In genomic region chr7:43563300-43563699, GRCm38 (mm10) we compare ENCODE assay signal across 8 mouse cellular contexts. TPM values are rescaled to one million over a fixed set of nuclear protein-coding genes. Genes with fewer than 3 reads are reported as not detected.
DNase-seq lines count a peak whose midpoint lies in the region; ATAC-seq and TF ChIP-seq lines count a peak whose summit lies in the region.

No protein-coding gene starts in this region.

- DNase-seq in cerebellum, adult 2 months: no peak
- no peak for DNase-seq in cerebellum, adult 11 months
- no peak for DNase-seq in midbrain, embryonic 10.5 days (ENCODE audit: low spot score)
- no peak for DNase-seq in urinary bladder, postnatal 14 days (ENCODE audit: low spot score)
- no peak for DNase-seq in yolk sac, embryonic 10.5 days (ENCODE audit: low spot score)

- 0 out of 2 replicates have a peak, but pooled peaks cover 6% of the 10 kb centered on the region for H3K4me1 ChIP-seq in cerebellum, adult 2 months (ENCODE audit: control insufficient read depth, insufficient read depth, low read length)
- H3K4me1 ChIP-seq in brown adipose tissue, adult 24 weeks (ENCODE audit: control insufficient read depth, insufficient read depth, insufficient read length, low read length): 0 out of 2 replicates have a peak, but pooled peaks cover 6% of the 10 kb centered on the region
- peaks cover 18% of the 10 kb centered on the region for H3K4me1 ChIP-seq in hindbrain, embryonic 12.5 days
- H3K4me1 ChIP-seq in midbrain, embryonic 10.5 days: peaks cover 21% of the 10 kb centered on the region

- no peaks in the 10 kb centered on the region for H3K27me3 ChIP-seq in cerebellum, adult 2 months (ENCODE audit: control insufficient read depth, insufficient read depth, low read length)
- no peaks in the 10 kb centered on the region for H3K27me3 ChIP-seq in hindbrain, embryonic 12.5 days
- no peaks in the 10 kb centered on the region for H3K27me3 ChIP-seq in midbrain, embryonic 10.5 days (ENCODE audit: low read depth, poor library complexity, severe bottlenecking)

- no peak for TF ChIP-seq POLR2A in cerebellum, adult 2 months (IDR thresholded peaks at IDR 0.05; ENCODE audit: borderline replicate concordance, insufficient read depth, low read length)

- H3K36me3 ChIP-seq in hindbrain, embryonic 12.5 days: peaks cover 33% of the 10 kb centered on the region
- H3K36me3 ChIP-seq in midbrain, embryonic 10.5 days: peaks cover 33% of the 10 kb centered on the region

- peak overlapping the region; percentile 64 for H3K4me2 ChIP-seq in hindbrain, embryonic 12.5 days (replicated peaks)

- no peak overlapping the region for H3K27ac ChIP-seq in cerebellum, adult 2 months (ENCODE audit: insufficient read depth, low read length)
- H3K27ac ChIP-seq in brown adipose tissue, adult 24 weeks (replicated peaks; ENCODE audit: low read depth, low read length): no peak overlapping the region
- H3K27ac ChIP-seq in hindbrain, embryonic 12.5 days: no peak overlapping the region
- peak overlapping the region; percentile 90 for H3K27ac ChIP-seq in midbrain, embryonic 10.5 days (replicated peaks)

- ATAC-seq in hindbrain, embryonic 12.5 days (ENCODE audit: low FRiP score): no peak
- ATAC-seq in inflammation-experienced regulatory T-cells, adult 6 months: no peak

- H3K9me3 ChIP-seq in hindbrain, embryonic 12.5 days (replicated peaks): no peaks in the 10 kb centered on the region
- no peaks in the 10 kb centered on the region for H3K9me3 ChIP-seq in midbrain, embryonic 10.5 days (replicated peaks)

- no peak for TF ChIP-seq CTCF in cerebellum, adult 2 months (IDR thresholded peaks at IDR 0.05; ENCODE audit: borderline replicate concordance, insufficient read depth, low read depth, low read length)

- 42% methylated on average over 6 of the region's 6 CpGs for WGBS in cerebellum, adult 2 months
- WGBS in hindbrain, embryonic 12.5 days: 65% methylated on average over 6 of the region's 6 CpGs
- WGBS in midbrain, embryonic 10.5 days: 54% methylated on average over 6 of the region's 6 CpGs

- peak overlapping the region; percentile 81 for H3K9ac ChIP-seq in hindbrain, embryonic 12.5 days

- peak overlapping the region; percentile 8 for H3K4me3 ChIP-seq in cerebellum, adult 2 months (replicated peaks; ENCODE audit: insufficient read depth, low read depth, low read length)
- peak overlapping the region; percentile 83; the same call in 1 of the 2 replicates for H3K4me3 ChIP-seq in brown adipose tissue, adult 24 weeks (ENCODE audit: insufficient read depth, low read depth, low read length)
- H3K4me3 ChIP-seq in hindbrain, embryonic 12.5 days: peak overlapping the region; percentile 66
- H3K4me3 ChIP-seq in midbrain, embryonic 10.5 days: peak overlapping the region; percentile 78

RNA-seq across cellular contexts. Expression of gene Zfp658, which starts 1.2 kb away (rescaled TPM):
- 10.3 and 10.9 TPM in 2 replicates for polyA plus RNA-seq in cerebellum, adult 2 months (2012; rRNA removed)
- 0.79 and 0.88 TPM in 2 replicates for polyA plus RNA-seq in brown adipose tissue, adult 24 weeks (2012; ENCODE audit: insufficient read depth, insufficient read length, missing spikeins)
- 8.4 and 9.6 TPM in 2 replicates for polyA plus RNA-seq in hindbrain, embryonic 12.5 days (2016; fragmentation: Nextera tagmentation; extraction: Ambion mirVana)
- polyA plus RNA-seq in midbrain, embryonic 10.5 days (2016; fragmentation: Nextera tagmentation; extraction: Ambion mirVana): 4.7 and 5.9 TPM in 2 replicates
- 1 to 10 TPM; 2.8 to 4.3 (median 3.3) TPM for polyA plus RNA-seq in inflammation-experienced regulatory T-cells, adult 6 months (2017; shearing (Covaris generic))

RNA-seq across cellular contexts. Expression of gene Zfp719, which starts 16.1 kb away (rescaled TPM):
- 11.6 and 13.2 TPM in 2 replicates for polyA plus RNA-seq in cerebellum, adult 2 months (2012; rRNA removed)
- 2.9 and 4.4 TPM in 2 replicates for polyA plus RNA-seq in brown adipose tissue, adult 24 weeks (2012; ENCODE audit: insufficient read depth, insufficient read length, missing spikeins)
- polyA plus RNA-seq in hindbrain, embryonic 12.5 days (2016; fragmentation: Nextera tagmentation; extraction: Ambion mirVana): 17.2 and 17.6 TPM in 2 replicates
- polyA plus RNA-seq in midbrain, embryonic 10.5 days (2016; fragmentation: Nextera tagmentation; extraction: Ambion mirVana): 14.6 and 16.6 TPM in 2 replicates
- polyA plus RNA-seq in inflammation-experienced regulatory T-cells, adult 6 months (2017; shearing (Covaris generic)): 10 to 100 TPM; 10.7 to 11.7 (median 11.7) TPM

RNA-seq across cellular contexts. Expression of gene Cd33, which starts 19.1 kb away (rescaled TPM):
- polyA plus RNA-seq in cerebellum, adult 2 months (2012; rRNA removed): 1.9 and 2.4 TPM in 2 replicates
- 1.4 and 5.5 TPM in 2 replicates for polyA plus RNA-seq in brown adipose tissue, adult 24 weeks (2012; ENCODE audit: insufficient read depth, insufficient read length, missing spikeins)
- polyA plus RNA-seq in hindbrain, embryonic 12.5 days (2016; fragmentation: Nextera tagmentation; extraction: Ambion mirVana): 0.70 and 1.4 TPM in 2 replicates
- 0.83 and 1.0 TPM in 2 replicates for polyA plus RNA-seq in midbrain, embryonic 10.5 days (2016; fragmentation: Nextera tagmentation; extraction: Ambion mirVana)
- polyA plus RNA-seq in inflammation-experienced regulatory T-cells, adult 6 months (2017; shearing (Covaris generic)): under 1 TPM in 1 of 3 experiments, not detected in 2; 0.39 TPM

RNA-seq across cellular contexts. Expression of gene Zfp819, which starts 43.7 kb away (rescaled TPM):
- polyA plus RNA-seq in cerebellum, adult 2 months (2012; rRNA removed): 0.05 and 0.10 TPM in 2 replicates
- not detected in 2 replicates for polyA plus RNA-seq in brown adipose tissue, adult 24 weeks (2012; ENCODE audit: insufficient read depth, insufficient read length, missing spikeins)
- polyA plus RNA-seq in hindbrain, embryonic 12.5 days (2016; fragmentation: Nextera tagmentation; extraction: Ambion mirVana): 0.34 and 0.37 TPM in 2 replicates
- 0.87 and 1.6 TPM in 2 replicates for polyA plus RNA-seq in midbrain, embryonic 10.5 days (2016; fragmentation: Nextera tagmentation; extraction: Ambion mirVana)
- polyA plus RNA-seq in inflammation-experienced regulatory T-cells, adult 6 months (2017; shearing (Covaris generic)): not detected

RNA-seq across cellular contexts. Expression of gene 4931406B18Rik, which starts 57.6 kb away (rescaled TPM):
- not detected in 2 replicates for polyA plus RNA-seq in cerebellum, adult 2 months (2012; rRNA removed)
- not detected in 2 replicates for polyA plus RNA-seq in brown adipose tissue, adult 24 weeks (2012; ENCODE audit: insufficient read depth, insufficient read length, missing spikeins)
- not detected in 2 replicates for polyA plus RNA-seq in hindbrain, embryonic 12.5 days (2016; fragmentation: Nextera tagmentation; extraction: Ambion mirVana)
- polyA plus RNA-seq in midbrain, embryonic 10.5 days (2016; fragmentation: Nextera tagmentation; extraction: Ambion mirVana): not detected in 2 replicates
- not detected for polyA plus RNA-seq in inflammation-experienced regulatory T-cells, adult 6 months (2017; shearing (Covaris generic))

Comparison
In these comparisons a context has a peak if more than half of its experiments do, and no peak if none do; other contexts are left out.
1. H3K4me3 ChIP-seq: peak in every context shown above with its lines; median percentile 83 in brown adipose tissue, adult 24 weeks; 78 in midbrain, embryonic 10.5 days; 66 in hindbrain, embryonic 12.5 days; 8 in cerebellum, adult 2 months.